Mouse (Mus musculus): ENCODE measurements around the gene Ncstn. TPM values are rescaled to one million over a fixed set of nuclear protein-coding genes. Genes with fewer than 3 reads are reported as not detected.

The Ncstn gene
- polyA plus RNA-seq, 1 experiment: 3.7 TPM

DNA sequence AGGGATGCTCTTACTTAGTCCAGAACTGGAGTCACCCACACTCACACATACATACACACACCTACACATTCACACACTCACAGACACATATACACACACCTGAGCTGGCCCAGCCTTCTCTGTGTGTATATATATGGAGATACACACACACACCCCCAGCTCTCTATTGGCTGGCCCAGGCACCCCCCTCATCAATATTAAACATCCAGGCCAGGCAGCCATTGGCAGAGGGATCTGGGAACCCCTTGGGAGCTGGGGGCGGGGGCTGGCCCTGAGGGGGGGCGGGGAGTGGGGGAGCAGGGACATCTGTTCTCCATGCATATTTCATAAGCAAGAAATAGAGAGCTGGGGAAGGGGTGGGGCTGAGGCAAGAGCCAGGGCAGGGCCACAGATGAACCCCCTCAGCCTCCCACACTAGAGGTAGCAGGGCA, 25.1 kb downstream of the Ncstn start, which contains the start of gene Nhlh1:
Gene Nhlh1, minus strand, starts transcription at position 83 of the 431 bp plus-strand sequence.
- TF ChIP-seq GATA1 (IDR thresholded peaks at IDR 0.05; ENCODE audit: low read length): no peak

DNA sequence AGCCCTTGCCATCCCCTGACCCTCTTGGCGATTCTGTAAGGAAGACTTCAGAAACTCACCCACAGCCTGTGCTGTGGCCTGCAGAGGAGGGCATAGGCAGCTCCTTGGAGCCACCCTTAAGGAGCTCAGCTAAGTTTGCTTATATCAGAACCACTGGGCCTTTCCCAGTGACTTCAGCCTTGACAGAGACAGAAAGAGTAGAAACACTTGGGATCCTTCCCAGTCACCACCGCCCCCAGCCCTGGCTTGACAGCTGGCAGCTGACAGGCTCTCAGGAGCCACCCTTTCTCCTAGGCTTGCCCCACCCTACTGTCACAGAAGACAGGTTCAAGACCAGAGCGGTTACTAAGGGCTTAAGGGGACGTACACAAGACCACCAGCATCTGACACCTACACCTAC, 26.3 kb downstream of the Ncstn start:
- no peak for TF ChIP-seq GATA1 (IDR thresholded peaks at IDR 0.05; ENCODE audit: low read length)

DNA sequence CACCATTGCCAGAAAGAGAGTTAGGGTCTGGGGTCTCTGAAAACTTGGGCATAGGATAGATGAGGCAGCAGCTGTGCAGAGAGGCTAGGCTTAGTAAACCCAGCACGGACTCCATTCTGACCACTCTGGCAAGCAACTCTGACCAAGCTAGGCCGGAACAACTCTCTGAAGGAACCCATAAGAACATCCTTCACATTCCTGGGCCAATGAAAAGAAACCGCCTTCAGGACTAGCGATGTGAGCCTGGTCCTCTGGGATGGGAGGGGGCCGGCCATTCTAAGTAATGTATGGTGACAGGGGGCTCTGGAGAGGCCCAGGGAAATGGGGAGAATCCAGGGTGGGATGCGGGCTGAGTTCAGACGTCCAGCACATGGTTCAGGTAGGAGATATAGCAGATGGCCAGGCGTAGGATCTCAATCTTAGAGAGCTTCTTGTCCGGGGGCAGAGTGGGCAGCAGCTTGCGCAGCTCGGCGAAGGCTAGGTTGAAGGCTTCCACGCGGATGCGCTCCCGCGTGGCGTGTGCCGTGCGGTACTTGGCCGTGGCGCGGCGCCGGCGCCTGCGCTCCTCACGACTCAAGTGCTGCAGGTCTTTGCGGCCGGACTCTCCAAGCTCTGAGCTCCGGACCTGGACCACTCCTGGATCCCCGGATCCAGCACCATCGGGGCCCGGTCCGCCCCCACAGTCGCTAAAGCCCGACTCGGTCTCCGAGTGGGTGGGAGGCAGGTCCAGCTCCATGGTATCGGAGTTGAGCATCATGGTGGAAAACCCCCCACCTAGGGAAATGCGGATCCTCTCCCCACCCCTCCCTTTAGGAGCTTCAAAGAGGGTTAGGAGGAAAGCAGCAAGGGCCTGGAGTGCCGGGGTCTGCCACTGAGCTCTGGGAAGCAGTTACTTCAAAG, 28.8 kb downstream of the Ncstn start:
- TF ChIP-seq GATA1 (IDR thresholded peaks at IDR 0.05; ENCODE audit: low read length): no peak

DNA sequence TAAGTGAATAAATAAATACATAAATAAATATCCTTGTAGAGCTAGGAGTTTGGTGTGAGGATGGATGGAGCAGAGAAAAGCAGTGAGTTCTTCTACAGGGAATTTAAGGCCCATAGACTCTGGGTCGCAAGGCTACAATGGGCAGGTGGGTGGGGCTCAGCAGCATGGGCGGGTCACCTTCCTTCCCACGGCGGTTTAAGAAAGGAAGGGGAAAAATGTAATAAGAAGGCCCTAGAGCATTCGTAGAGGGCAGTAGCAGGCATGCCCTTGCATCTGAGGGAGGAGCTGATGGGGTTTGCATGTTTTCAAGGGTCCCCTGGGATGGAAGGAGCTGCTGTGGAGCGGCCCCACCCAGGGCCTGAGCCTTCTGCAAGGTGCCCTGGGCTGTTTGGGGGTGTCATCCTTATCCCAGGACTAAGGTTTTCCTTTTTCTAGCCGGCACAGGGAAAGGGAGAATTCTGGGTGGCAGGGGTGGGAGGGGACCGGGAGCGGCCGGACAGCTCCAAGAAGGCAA, 29.8 kb downstream of the Ncstn start:
- no peak for TF ChIP-seq GATA1 (IDR thresholded peaks at IDR 0.05; ENCODE audit: low read length)

DNA sequence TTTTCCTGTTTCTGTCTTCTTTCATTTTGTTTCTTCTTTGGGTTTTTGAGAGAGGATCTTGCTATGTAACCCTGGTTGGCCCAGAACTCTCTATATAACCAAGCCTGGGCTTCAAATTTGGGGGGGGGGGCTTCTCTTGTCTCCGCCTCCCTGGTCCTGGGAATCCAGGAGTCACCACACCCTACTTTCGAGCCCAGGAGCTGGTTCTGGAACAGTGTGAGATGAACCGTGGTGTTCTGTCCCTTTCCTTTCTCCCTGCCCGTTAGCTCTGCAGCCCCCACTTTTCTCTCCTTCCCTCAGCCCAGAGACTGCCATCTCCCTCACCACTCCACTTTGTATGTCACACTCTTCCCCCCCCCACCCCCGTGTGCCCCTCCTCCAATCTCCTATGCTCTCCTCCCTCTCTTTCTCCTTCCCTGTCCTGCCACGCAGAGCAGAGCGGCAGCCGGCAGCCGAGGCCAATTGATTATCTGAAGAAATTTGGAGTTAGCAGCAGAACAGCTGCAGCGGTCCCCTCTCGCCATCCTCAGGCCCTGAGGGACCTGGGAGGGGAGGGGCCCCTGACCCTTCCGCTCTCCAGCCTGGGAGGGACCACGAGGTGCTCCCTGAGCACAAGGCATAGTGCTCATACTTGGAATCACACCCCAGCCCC, 33.3 kb downstream of the Ncstn start:
- no peak for TF ChIP-seq GATA1 (IDR thresholded peaks at IDR 0.05; ENCODE audit: low read length)

DNA sequence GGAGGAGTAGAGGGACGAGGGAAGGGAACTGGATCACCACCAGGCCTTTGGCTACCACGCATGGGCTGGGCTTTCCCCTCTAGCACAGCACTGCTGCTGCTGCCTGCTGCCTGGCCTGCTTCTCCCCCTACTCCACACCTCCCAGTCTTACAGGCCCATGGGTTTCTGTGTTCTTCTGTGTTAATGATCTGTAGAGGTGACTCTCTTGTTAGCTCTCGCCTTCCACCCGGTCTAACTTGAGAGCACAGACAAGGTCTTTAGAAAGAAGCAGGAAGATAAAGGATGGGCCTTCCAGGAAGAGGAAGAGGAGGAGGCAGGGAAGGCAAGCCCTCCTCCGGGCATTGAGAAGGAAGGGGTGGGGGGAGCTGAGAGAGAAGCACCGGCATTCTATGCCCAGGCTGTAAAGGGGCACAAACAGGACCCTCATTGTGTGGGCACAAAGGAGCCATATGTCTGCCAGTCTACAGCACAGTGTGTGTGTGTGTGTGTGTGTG, 34.3 kb downstream of the Ncstn start:
- TF ChIP-seq GATA1 (IDR thresholded peaks at IDR 0.05; ENCODE audit: low read length): no peak

DNA sequence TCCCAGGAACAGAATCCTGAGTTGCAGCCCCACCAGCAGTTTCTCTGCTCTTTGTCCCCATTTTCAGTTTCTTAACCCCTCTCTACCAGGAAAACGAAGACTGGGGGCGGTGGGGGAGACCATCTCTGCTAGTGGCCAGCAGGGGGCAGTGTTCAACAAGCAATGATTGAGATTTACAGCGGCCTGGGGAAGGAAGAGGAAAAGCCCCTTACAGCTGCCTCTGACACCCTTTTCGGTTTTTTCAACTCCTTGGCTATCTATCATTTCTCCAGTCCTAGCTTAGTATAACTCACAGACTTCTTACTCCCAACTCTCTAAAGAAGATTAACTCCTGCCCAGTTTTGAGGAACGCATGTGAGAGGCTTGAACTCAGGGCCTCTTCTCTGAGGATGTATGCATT, 35.7 kb downstream of the Ncstn start:
- TF ChIP-seq GATA1 (IDR thresholded peaks at IDR 0.05; ENCODE audit: low read length): no peak

DNA sequence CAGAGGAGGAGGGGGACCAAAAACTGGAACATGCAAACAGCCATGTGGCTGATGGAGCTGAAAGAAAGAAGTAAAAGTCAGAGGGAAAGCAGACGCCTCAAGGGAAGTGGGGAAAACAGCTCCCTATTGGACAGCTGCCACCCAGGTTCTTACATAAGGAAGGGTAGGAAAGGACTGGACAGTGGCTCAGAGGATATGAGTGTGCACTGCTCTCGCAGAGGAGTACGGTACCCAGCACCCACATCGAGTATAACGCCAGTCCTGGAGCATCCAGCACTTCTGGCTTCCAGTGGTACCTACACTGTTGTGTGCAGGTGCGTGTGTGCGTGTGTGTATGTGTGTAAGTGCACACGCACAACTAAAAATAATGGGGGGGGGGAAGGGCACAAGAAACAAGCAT, 36.2 kb downstream of the Ncstn start:
- no peak for TF ChIP-seq GATA1 (IDR thresholded peaks at IDR 0.05; ENCODE audit: low read length)

DNA sequence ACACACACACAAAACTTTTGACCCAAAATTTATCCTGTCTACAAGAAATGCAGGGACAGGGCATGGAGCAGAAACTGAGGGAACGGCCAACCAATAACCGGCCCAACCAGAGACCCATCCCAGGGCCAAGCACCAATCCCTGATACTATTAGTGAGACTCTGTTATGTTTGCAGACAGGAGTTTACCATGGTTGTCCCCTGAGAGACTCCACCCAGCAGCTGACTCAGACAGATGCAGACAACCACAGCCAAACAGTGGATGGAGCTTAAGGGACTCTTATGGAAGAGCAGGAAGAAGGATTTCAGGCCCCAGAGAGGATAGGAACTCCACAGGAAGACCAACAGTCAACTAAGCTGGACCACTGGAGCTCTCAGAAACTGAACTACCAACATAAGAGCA, 52.7 kb downstream of the Ncstn start:
- TF ChIP-seq GATA1 (IDR thresholded peaks at IDR 0.05; ENCODE audit: low read length): no peak

DNA sequence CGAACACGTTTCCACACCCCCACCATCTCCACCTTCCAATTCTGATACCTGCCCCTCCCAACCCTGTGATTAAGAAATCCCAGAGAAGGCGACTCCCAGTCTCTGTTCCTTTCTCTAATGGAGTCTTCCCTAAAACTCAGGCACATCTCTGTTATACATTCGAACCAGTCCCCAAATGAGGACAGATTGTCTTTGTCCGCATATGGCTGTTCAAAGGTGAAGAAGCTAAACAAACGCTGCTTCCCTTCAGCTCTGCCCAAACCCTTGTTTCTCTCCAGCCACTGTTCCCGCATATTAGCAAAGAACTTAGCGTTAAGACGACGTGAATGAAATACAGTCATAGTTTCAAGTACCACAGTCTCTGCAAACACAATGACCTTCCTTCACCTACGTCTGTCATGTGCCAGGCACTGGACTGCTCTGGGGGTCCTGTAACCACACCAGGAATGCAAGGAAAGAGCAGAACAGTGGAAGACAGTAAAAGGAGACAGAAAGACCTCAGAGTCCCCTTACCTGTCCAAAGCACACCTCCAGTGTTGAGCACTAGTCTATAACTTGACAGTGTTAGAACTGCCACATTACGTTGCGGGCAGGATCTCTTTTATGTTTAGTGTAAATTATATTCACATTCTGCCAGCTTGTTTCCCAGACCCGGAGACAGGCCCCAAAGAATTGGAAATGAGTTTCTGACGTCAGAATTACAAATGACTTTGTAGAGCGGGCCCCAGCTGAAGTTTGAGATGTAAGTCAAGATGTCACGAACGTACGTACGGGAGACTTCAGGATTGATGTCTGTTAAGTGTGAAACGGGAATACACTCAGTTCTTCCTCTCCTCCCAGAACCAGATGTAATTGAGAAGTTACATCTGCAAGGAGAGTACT, 54.0 kb downstream of the Ncstn start, which contains the start of gene Vangl2:
Gene Vangl2, minus strand, starts transcription at position 51 of the 882 bp plus-strand sequence.
- no peak for TF ChIP-seq GATA1 (IDR thresholded peaks at IDR 0.05; ENCODE audit: low read length)

DNA sequence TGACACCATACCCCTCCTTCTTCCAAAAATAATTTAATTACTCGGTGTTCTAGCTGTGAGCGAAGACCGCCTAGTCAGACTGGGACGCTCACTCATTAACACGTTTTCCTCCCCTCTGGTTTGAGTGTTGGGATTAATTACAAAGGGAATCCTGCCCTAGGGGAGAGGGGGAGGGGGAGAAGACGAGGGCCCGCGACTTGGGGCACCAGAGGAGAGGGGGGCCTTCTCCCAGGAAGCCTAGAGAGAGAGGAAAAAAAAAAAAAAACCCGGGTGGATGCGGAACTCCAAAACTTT, 54.8 kb downstream of the Ncstn start:
- TF ChIP-seq GATA1 (IDR thresholded peaks at IDR 0.05; ENCODE audit: low read length): no peak

DNA sequence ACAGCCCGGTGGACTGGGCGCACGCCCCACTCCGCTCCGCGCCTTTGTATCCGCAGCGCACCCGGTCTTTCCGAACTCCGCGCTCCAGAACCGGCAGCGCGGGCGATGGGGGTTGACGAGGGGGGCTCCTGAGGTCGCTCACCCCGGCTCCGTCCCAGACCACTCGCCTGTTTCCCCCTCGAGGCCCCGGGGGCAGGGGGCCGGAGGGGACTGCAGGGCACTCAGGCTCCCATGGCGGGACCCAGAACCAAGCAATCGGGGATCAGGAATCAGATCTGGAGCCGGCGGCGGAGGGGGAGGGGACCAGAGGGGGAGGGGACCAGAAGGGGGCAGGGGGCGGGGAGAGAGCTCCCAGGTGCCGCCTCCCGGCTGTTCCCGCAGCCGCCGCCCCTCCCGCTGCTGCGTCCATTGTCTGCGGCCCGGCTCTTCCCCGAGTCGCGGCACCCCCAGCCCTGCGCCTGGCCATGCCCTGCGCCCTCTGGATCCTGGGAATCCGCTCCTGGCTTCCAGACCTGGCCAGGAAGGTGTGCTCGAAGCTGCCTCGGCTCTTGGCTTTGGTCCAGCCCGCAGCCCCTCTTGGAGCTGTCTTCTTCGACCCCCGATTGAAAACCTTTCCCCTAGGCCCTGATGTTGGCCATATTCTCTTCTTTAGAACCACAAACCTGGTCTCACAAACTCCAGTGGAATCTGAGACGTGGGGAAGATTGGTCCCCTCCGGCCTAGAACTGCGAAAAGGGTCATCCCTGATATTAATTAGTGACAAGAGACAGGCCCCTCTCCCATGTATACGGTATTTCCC, 55.4 kb downstream of the Ncstn start:
- no peak for TF ChIP-seq GATA1 (IDR thresholded peaks at IDR 0.05; ENCODE audit: low read length)

DNA sequence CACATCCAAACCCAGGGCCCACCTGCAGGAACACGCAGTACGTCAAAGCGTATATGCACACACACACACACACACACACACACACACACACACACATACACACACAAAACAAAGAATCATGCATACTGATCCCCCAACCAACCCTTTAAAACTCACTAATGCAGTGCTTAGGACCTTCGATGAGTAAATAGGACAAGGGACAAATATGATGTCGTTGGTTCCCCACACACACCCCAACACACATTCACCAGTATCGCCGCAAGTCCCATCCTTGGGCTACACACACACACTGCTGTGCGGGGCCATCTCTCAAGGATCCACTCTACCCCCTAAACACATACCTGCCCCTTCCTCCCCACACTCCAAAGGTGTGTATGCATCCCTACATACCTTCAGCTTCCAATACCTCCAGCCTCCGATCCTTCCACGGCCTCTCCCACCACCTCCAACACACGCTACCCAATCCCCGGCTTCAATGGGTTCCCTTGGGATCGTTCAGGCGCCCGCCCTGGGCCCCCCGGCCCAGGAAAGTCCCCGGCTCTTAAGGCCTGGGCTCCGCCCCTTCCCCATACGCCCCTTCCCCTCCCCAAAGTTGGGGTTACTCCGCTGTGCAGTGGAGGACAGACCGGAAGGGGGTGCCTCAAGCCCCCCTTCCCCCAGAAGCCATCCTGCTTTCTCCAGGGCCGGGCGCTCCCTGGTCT, 56.2 kb downstream of the Ncstn start:
- TF ChIP-seq GATA1 (IDR thresholded peaks at IDR 0.05; ENCODE audit: low read length): no peak

Measured in G1E-ER4 (cell line).